Mouse (Mus musculus): ENCODE data around the gene Thtpa.

Gene Thtpa

GRCm38 (mm10) chr14:55146324-55146723 is 51.7 kb downstream of the Thtpa start:
- DNase-seq (ENCODE audit: low spot score), result no peak

- DNase-seq (ENCODE audit: low spot score), result no peak
Observed at GRCm38 (mm10) chr14:55146829-55147401, 52.3 kb downstream of the Thtpa start.

GRCm38 (mm10) chr14:55148363-55148915 is 53.9 kb downstream of the Thtpa start:
- peak; percentile 51 for DNase-seq (ENCODE audit: low spot score)
